Mouse (Mus musculus): Measurements from ENCODE around the gene BC035044.

DNA sequence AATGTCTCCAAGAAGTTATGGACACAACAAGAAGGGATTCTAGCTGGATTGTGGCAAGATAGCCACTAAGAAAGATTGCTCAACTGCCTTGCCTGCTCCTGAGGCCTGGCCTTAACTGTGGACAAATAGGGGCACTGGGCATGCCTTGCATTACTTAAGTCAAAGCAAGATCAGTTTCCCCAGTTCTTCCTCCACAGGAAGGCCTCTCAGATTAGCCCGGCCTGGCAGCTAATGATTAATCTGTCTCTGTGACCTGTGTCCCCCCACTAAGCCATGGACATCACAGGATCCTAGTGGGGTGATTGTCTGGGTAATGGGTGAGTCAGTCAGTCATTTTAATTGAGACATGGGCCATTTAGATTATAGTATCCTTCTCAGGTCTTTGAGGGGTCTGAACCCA is 35.4 kb downstream of the BC035044 start:
- TF ChIP-seq CTCF (IDR thresholded peaks at IDR 0.05; ENCODE audit: low read depth) (no peak), EP300 (IDR thresholded peaks at IDR 0.05; ENCODE audit: low read depth) (no peak)

Measured in liver, postnatal 0 days (tissue).